Mouse (Mus musculus) frontal cortex, postnatal 10 days (tissue): ENCODE results near the gene Rbms1.

Experiments
- DNase-seq, 2 experiments: peaks; one replicate each; pipeline ENCODE4 v3.0.0; 2022; ENCODE audit warnings: low spot score in 2 of 2, mixed read lengths in 1 of 2

The Rbms1 gene

DNA sequence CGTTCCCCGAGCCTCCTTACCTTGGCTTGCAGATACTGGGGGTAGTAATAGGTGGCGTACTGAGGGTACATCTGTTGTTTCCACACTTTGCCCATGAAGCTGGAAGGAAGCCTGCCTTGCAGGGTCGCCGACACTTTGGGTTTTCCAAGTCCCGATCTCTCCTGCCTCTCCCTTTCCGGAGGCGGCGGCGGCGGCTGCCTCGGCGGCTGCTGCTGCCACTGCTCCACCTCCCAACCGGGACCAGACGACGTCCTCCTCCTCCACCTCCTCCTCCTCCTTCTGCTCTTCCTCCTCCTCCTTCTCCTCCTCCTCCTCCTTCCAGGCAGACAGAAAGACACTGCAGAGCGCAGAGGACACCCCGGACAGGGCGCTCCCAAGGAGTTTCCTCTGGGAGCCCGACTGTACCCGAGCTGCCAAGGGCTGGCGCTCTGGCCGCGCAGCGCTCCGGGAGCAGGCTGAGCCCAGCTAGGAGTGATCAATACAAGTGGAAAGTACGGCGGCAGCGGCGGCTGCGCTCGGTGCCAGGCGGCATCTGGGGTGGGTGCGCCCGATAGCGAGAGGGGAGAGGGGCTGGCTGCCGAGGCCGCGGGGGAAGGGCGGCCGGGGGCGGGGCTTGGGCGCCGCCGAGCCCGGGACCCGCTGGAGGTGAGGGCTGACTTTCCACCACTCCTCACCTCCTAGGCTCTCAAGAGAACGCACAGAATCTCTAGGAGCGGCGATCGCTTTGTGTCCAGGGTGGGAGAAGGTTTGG is at the start of gene Rbms1:
Gene Rbms1 (minus strand): TSS at position 522 of the 751 bp plus-strand sequence.
- DNase-seq: peak; percentile 26 to 63

DNA sequence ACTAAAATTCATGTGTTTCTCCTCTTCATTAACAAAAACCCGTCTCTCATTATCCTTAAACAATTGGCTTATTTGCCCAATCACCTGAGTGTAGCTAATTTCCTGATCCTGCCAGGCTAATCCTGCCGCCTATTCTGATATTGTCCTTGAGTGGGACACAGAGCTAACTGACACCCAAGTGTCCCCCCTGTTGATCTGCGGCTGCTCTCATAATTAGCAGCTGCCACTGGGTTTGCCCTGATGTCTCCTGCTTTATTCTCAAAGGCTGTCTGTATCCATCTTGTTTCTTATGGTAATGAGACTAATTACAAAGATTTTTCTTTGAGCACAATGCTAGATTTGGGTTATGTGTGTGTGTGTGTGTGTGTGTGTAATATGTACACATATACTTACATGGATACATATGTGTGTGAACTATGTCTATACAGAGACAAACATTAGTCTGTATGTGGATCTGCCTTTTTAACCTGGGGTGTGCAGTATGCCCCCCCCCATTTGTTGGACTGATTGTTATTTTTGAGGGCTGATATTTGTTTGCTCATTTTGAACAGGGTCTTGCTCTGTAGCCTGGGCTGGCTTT is 49.3 kb upstream of the Rbms1 start:
- DNase-seq: no peak

DNA sequence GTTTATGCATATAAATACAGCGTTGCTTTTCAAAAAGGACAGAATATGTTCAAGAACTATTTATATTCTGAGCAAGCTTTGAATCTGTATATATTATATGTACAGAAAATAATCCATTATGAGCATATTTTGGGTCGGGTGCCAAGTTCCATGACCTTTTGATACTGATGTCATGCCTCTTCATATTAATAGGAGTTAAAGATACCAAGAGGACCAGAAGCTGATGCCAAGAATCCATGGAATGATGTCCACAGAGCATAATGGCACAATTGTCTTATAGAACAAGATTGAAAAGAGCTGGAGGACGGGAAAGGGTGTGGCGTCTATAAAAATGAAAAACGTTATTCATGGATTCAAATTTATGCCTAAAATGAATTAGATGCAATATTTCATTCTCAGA is 23.3 kb upstream of the Rbms1 start:
- no peak for DNase-seq

DNA sequence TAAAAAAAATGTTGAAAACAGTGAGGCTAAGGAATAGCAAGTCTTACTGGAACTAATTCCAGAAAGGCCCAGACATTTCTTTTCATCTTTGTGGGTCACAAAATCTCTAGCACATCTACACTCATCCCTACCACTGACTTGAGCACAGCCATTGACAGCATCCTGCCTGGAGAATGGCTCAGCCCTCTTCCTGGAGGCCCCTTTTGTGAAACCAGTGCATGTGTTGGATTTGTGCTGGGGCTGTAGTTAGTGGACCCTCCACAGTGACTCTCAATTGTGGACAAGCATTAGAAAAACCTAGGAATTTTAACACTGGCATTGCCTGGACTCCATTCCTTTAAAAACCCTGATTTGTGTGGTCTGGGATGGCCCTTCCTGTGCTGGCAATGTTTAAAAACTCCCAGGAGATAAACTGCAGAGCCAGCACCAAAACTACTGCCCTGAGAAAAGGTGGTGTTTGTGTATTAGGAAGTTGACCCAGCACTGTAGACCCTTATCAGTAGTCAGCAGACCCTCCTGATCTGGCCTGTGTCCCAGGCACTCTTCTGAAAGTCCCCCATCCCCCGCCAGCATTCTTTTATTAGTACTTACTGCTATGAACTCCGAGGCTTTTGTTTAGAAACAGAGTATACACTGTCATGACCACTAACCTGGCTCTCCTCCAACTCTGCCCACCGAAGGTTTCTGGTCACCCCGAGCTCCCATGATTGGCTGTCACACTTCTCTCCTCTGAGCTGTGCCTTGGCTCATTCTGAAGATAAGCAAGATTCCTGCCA is 15.7 kb upstream of the Rbms1 start:
- DNase-seq: no peak

DNA sequence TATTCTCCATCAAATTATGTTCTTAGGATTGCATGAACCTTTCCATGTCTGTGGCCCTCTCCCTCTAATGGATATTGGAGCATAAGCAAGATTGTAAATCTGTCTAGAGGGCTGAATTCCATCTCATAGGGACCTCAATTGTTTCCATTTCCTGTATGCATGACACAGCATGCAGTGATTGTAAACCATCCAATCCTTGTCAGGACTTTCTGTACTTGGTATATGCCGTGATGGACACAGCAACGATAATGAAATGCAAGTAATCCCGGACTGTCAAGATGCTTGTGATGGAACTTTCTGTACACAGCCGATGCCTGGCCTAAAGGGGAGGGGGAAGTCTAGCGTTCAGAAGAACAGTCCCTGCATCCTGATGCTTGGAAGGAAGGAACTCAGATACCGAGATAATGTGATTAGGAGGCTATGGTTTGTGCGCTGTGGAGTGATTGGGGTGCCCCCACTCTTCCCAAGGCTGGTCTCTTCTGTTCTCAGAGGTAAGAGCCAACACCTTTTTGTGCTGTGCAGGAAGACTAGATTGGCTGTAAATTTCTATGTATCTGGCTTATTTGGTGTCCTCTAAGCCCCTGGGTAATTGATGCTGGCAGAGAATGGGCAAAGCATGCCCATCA is 9.3 kb upstream of the Rbms1 start:
- no peak for DNase-seq

DNA sequence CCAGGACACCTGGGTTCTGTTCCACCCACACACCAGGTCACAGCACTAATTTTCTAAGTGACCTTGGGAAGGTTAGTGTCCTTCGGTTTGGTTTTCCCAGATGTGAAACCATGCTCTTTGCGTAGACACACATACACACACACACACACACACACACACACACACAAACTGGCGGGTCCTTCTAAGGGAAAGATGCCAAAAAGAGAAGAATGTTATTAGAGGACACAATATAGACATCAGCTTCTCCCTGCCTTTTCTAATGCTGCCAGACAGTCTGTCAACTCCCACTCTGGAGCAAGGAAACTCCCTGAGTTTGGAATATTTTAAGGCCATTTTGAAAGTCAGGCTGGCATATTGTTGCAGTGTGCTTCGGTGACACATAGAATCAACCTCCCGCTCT is 624 bp upstream of the Rbms1 start:
- DNase-seq: no peak

DNA sequence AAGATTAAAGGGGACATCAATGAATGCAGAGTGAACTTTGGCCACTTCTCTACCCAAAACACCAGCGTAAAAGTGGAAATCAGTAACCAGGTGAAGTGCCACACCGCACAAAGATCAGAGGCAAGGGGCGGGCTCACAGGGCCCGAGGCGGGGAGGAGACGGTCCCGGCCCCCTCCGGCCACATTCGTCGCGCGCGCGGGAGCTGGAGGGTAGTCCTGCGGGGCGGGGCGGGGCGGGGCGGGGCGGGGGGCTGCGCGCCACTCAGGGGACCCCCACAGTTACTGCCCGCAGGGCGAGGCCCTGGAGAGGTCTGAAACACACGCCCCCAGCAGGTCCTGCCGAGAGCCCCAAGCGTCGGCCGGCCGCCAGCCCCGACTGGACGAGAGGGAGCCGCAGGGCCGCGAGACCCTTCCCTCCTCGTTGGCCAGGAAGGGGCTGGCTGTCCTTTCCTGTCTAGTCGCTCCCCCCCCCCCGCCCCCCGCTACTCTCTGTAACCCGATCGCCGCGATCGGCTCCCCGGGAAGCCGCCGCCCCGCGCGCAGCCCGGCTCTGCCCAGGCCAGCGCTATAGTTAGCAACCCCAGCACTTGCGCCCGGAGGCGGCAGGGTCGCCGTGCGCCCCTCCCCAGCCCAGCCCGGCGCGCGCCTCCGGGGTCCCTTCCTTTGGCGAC is 856 bp downstream of the Rbms1 start:
- peak in 1 of 2 experiments; percentile 8 for DNase-seq

DNA sequence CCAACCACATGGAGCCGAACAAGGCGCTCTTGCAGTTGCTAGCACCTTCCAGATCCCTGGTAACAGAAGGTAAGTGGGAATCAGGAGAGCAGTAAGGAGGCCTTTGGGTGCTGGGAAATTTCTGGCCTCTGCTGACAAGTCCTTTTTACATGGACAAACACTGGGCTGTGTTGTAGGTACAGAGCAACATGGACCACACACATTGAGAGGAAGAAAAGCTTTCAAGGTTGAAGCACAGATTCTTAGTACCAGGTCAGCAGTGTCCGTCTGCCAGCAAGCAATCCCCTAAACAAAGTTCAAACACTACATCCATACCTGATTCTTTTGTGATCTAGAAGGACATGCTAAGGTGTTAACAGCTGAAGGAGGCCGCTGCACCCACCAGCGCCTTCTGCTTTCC is 1.7 kb downstream of the Rbms1 start:
- DNase-seq: no peak

DNA sequence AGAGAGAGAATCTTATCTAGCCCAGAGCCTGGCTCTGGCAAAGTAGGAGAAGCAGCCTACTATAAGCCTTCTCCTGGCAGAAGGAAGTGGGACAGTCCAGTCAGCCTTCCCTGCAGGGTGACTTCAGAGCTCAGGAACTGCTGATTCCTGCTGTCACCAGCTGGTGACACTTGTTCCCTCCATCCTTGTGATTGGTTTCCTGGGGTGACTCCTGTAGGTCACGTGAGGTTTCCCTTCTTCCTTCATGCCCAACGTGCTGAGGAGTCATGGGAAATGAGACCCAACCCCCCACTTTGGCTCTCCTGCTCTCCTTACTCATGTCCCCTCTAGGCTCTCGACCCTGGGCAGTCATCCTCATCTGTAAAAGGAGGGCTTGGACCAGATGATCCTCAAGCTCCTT is 14.8 kb downstream of the Rbms1 start:
- DNase-seq: no peak

DNA sequence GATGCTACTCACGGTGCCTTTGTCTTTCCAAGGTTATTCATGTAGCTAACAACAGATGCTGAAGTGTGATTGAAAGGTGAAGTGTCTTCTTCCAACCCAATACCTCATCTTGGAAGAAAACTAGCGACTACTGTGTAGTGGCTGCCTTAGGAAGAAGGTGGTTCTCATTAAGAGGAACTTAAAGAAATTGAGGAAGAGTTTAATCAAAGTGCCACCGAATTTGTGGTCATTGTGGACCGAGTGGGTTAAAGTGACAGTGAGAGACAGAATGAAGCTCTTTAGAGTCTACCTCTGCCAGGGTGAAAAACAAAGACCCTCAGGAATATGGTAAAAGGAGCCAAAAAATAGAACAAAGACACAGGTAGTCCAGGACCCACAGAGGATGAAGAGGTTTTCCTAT is 15.2 kb downstream of the Rbms1 start:
- DNase-seq: no peak

DNA sequence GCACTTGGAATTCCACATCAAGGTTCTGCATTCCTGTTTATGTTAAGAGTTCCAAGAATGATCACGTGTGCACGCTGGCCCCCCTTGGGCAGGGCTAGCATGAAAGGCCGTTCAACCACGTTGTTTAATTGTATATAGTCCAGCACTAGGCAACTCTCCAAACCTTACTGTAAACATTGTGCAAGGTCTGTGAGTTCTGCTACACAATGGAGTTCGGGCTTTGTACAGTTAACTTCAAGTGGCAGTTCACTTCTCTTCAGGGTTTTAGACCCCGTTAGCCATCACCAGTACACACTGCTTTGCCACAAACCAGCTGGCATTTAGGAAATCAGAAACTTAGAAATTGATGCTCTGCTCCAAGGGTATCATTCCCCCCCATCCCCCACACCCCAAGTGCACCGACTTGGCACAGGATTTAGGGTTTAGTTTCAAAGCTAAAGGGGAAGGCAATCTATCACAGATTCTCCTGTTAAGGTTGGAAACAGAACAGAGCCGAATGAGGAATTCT is 22.5 kb downstream of the Rbms1 start:
- DNase-seq: no peak

DNA sequence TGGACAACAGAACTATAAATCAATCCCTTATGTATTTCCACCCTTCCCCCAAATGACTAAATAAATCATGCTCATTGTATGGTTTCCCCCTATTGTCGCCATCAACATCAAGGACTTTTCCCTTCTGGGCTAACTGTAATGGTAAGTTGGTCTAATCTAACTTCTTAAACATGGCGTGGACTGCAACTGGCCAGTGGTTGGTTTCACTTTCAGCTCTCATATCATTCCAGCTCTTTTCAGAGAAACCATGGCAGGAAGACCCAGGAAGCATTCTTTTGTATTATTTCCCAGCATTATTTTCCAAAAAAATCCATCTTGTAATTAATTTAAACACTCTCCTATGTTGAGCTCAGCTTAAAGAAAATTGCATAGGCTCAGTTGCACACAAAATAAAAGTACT is 23.0 kb downstream of the Rbms1 start:
- DNase-seq: no peak

DNA sequence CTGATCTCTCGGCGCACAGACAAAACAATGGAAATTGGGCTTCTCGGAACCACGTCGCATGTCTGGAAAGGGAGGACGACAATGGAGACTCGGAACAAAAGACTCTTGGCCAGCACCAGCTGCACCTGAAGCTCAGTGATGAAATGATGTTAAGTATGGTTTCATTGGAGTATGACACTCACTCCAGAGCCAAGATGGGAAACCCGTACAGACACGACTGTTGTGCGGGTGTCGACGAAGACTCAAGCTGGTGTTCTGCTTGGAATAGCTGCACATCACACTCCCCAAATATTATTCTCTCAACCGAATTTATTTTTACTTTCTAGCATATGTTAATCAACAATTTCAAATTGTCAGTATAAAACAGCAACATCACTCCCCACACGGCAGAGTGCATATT is 26.1 kb downstream of the Rbms1 start:
- DNase-seq: no peak

DNA sequence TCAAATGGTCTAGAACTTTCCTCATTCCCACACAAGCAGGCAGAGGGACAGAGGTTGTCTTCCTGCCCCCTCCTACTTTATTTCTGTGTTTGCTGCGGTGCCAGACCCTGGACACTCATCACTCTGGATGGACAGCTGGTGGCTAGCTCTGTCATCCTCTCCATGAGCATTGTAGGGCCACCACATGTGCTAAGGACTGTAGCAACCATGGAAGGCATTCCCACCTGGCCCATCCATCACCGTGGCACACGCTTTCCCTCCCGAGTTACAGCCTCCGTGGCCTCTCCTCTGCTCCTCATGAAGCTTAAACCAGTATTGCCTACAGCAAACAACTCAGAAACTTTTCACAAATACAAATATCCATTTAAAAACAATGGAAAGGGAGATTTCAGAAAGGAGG is 34.0 kb downstream of the Rbms1 start:
- no peak for DNase-seq

DNA sequence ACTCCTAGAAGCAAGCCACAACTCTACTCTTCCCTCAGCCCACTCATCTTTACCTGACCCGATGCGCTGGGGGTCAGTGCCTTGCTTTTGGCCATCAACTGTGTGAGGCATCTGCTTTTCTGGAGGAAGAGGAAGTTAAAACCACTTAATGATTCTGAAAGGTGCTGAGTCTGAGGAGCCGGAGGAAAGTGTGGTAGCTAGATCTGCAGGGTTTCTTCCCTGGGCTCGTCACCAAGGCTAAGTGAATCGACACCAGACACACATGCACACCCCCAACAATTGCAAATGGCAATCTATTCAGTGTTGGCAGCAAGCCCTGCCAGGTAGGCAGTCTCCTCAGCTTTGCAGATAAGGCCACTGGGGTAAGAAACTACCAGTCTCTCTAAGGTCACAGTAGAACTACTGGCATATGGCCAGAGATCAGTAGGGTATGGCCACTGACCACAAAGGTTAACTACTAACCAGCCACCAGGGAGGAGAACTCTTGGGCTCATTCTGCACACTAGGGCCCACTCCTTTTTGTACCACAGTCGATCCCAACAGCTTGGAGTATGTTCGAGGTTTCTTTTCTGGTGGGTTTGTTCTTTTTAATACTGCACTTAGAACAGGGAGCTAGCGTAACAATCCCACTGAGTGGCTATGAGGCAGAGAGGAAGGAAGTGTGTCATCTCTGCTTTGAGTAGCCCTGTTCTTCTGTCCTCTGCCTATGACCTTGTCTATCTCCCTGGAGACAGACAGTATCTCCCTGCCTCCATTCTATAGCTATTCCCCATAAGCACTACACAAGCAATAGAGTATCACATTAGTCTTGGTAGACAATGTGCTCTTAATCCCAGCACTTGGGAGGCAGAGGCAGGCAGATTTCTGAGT is 34.9 kb downstream of the Rbms1 start:
- DNase-seq: no peak

DNA sequence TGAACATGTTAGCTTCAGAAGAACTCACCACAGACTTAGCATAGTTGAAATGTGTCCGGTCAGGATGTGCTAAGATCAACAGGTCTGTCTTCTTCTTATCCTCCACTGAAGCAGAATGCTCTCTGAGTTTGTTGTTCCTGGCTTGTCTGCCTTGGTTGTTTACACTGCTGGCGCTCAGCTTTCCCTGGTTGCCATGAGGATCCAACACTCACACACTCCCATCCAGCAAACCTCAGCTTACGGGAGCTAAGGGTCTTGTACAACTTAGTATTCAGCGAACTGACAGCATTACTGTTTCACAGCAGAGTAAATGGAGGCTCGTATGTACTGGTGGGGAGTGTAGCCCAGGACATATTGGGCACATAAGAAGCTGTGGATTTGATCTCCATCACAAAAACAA is 37.9 kb downstream of the Rbms1 start:
- no peak for DNase-seq

DNA sequence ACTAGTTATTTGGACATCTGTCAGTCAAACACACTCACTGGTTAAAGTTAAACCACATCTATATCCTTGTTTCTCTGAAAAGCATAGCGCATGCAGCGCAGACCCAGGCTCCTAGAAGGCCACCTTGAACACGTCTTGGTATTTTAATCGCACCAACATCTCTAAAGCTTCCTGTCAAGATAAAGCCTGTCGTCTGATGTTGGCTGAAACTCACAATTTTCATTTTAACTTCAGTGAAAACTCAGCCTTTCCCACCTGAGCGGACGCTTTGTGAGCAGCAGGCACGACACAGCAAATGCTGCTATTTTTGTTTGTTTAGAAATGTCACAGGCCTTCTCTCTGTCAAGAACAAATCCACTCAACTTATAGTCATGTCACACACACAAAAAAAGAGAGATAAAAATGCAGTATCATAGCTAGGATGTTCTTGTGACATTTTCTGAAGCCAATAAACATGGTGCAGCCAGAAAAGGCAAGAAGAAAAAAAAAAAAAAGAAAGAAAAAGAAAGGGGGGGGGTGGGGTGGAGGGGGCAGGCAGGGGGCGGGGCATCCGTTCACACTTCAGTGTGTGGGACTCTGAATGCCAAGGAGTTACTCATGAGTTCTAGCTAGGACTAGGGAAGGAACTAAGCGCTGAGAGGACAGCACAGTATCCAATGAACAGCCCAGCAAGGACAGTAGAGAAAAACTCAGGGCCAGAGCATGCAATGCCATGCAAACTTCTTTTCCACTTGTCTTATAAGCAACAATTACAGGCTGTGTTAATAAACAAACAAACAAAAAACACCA is 39.0 kb downstream of the Rbms1 start:
- DNase-seq: no peak

DNA sequence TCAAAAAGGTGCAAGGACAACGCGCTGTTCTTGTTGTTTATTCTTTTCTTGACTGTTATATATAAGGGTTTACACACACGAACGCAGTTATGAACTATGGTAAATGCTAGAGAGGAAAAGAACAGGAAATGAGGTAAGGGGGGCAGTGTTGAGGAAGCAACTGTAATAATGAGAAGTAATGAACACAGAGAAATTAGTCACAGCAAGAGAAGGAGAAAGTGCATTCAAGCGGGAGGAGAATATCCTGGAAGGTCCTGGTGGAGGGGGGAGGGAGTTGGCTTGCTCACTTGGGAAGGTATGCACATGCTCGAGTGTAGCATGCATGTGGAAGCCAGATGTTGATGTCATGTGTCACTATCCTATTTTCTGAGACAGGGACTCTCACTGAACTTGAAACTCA is 39.9 kb downstream of the Rbms1 start:
- DNase-seq: no peak

DNA sequence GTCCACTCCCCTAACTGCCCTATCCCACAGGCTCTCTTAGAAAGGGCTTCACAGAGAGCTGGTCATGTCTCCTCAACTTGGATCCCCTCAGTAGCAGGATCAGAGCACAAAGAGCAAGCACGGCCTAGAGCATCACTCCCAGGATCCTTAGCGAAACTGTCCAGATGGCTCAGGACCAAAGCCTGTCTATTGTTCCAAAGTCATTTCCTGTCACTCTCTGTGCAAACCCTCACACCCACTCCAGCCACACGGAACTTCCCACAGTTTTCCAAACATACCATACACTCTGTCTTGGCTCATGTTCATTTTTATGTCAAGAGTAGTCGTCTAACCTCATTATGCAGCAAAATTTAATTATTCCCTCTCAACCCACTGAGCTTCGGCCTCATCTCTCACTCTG is 40.6 kb downstream of the Rbms1 start:
- DNase-seq: no peak

DNA sequence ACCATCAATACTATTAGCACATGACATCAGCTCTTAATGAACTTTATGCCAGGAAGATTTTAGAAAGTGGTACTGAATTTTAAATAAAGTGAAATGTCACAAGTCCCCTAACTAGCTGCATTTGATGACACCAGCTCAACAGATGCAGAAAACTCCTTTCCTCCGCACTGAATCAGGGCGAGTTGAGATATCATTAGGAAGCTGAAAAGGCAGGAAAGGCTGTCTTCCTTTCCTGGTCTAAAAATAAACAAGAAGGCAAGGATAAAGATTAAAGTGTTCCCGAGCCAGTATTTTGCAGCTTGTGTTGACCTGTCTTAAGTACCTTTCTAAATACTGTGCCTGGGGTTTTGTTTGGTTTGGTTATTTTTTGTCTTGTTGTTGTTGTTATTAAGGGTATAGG is 42.9 kb downstream of the Rbms1 start:
- no peak for DNase-seq
